Mouse (Mus musculus): ENCODE data around the gene Cyp4v3. TPM values are rescaled to one million over a fixed set of nuclear protein-coding genes. Genes with fewer than 3 reads are reported as not detected.

Gene Cyp4v3
- polyA plus RNA-seq, 1 experiment from 2014 or later, result 3.5 TPM

GRCm38 (mm10) chr8:45267611-45268391 lies 65.2 kb downstream of the Cyp4v3 start:
- no peaks in the 10 kb centered on the region for H3K36me3 ChIP-seq (ENCODE audit: control insufficient read depth, insufficient read depth, low read length)
- no peak overlapping the region for H3K9ac ChIP-seq (ENCODE audit: low read depth, low read length)
- H3K27ac ChIP-seq (replicated peaks; ENCODE audit: low read depth, low read length), result no peak overlapping the region
- H3K4me3 ChIP-seq (ENCODE audit: low read depth, low read length), result no peak overlapping the region
- WGBS, result 73% methylated on average over 4 of the region's 4 CpGs
- no peaks in the 10 kb centered on the region for H3K4me1 ChIP-seq (ENCODE audit: control insufficient read depth, insufficient read depth, low read length)
- H3K4me2 ChIP-seq (ENCODE audit: low read depth, low read length), result no peak overlapping the region
- DNase-seq (ENCODE audit: low spot score), result peak; percentile 24
- no peaks in the 10 kb centered on the region for H3K9me3 ChIP-seq (ENCODE audit: control insufficient read depth, low read length)
- no peaks in the 10 kb centered on the region for H3K27me3 ChIP-seq (replicated peaks; ENCODE audit: control insufficient read depth, insufficient read depth, low read length)
- ATAC-seq (ENCODE audit: low read depth), result no peak

- no peak overlapping the region for H3K4me2 ChIP-seq (ENCODE audit: low read depth, low read length)
- H3K4me3 ChIP-seq (ENCODE audit: low read depth, low read length), result no peak overlapping the region
- H3K9ac ChIP-seq (ENCODE audit: low read depth, low read length), result no peak overlapping the region
- no peaks in the 10 kb centered on the region for H3K4me1 ChIP-seq (ENCODE audit: control insufficient read depth, insufficient read depth, low read length)
- H3K27me3 ChIP-seq (replicated peaks; ENCODE audit: control insufficient read depth, insufficient read depth, low read length), result no peaks in the 10 kb centered on the region
- whole genome bisulfite sequencing, result 56% methylated on average over 8 of the region's 8 CpGs
- no peak overlapping the region for H3K27ac ChIP-seq (replicated peaks; ENCODE audit: low read depth, low read length)
- ATAC-seq (ENCODE audit: low read depth), result no peak
- no peaks in the 10 kb centered on the region for H3K9me3 ChIP-seq (ENCODE audit: control insufficient read depth, low read length)
- no peaks in the 10 kb centered on the region for H3K36me3 ChIP-seq (ENCODE audit: control insufficient read depth, insufficient read depth, low read length)
- no peak for DNase-seq (ENCODE audit: low spot score)
Observed at GRCm38 (mm10) chr8:45266993-45267392, 66.0 kb downstream of the Cyp4v3 start.

GRCm38 (mm10) chr8:45264918-45265317 lies 68.1 kb downstream of the Cyp4v3 start:
- H3K36me3 ChIP-seq (ENCODE audit: control insufficient read depth, insufficient read depth, low read length), result no peaks in the 10 kb centered on the region
- no peak for DNase-seq (ENCODE audit: low spot score)
- no peak overlapping the region for H3K4me3 ChIP-seq (ENCODE audit: low read depth, low read length)
- H3K4me1 ChIP-seq (ENCODE audit: control insufficient read depth, insufficient read depth, low read length), result no peaks in the 10 kb centered on the region
- no peak overlapping the region for H3K9ac ChIP-seq (ENCODE audit: low read depth, low read length)
- no peak overlapping the region for H3K4me2 ChIP-seq (ENCODE audit: low read depth, low read length)
- WGBS, result 84% methylated on average over 4 of the region's 4 CpGs
- H3K27me3 ChIP-seq (replicated peaks; ENCODE audit: control insufficient read depth, insufficient read depth, low read length), result no peaks in the 10 kb centered on the region
- H3K27ac ChIP-seq (replicated peaks; ENCODE audit: low read depth, low read length), result no peak overlapping the region
- no peaks in the 10 kb centered on the region for H3K9me3 ChIP-seq (ENCODE audit: control insufficient read depth, low read length)
- no peak for ATAC-seq (ENCODE audit: low read depth)

DNA sequence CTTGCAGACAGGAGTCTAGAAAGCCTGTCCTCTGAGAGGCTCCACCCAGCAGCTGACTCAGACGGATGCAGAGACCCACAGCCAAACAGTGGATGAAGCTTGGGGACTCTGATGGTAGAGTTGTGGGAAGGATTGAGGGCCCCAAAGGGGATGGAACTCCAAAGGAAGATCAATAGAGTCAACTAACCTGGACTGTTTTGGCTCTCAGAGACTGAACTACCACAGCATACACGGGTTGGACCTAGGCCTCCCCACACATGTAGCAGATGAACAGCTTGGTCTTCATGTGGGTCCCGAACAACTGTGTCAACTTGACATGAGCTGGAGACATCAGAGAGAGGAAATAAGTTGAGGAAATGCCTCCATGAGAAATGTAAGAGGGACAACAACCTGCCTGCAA lies 70.2 kb downstream of the Cyp4v3 start:
- ATAC-seq (ENCODE audit: low read depth) (no peak), DNase-seq (ENCODE audit: low spot score) (no peak)
- Histone ChIP-seq H3K4me3 (ENCODE audit: low read depth, low read length) (no peak overlapping the region), H3K27ac (replicated peaks; ENCODE audit: low read depth, low read length) (no peak overlapping the region), H3K9me3 (ENCODE audit: control insufficient read depth, low read length) (no peaks in the 10 kb centered on the region), H3K9ac (ENCODE audit: low read depth, low read length) (no peak overlapping the region), H3K4me1 (ENCODE audit: control insufficient read depth, insufficient read depth, low read length) (no peaks in the 10 kb centered on the region), H3K36me3 (ENCODE audit: control insufficient read depth, insufficient read depth, low read length) (no peaks in the 10 kb centered on the region), H3K27me3 (replicated peaks; ENCODE audit: control insufficient read depth, insufficient read depth, low read length) (no peaks in the 10 kb centered on the region), H3K4me2 (ENCODE audit: low read depth, low read length) (no peak overlapping the region)
- 84% methylated on average over 3 of the region's 3 CpGs for WGBS

DNA sequence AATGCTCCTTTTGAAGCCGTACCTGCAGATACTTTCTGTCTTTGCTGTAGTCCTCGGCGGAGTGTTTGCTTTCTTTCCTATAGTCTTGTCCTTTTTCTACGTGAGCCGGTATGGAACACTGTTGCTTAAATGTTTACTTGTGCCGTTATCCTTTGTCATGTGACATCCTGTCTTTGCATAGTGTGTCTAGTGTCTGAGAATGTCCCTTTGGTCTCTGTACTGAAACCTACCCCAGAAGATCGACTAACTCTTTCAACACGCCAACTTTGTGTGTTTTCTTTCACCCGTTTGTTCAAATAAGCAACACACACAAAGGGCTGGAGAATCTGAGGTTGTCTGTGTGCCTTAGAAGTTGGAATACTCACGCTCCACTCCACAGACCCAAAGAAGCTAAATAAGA lies 71.1 kb downstream of the Cyp4v3 start, which contains the start of gene F11:
Gene F11 (minus strand): TSS at position 112 of the 400 bp plus-strand sequence.
- Histone ChIP-seq H3K4me2 (ENCODE audit: low read depth, low read length) (no peak within 1 kb of the TSS), H3K9ac (ENCODE audit: low read depth, low read length) (no peak within 1 kb of the TSS), H3K27ac (replicated peaks; ENCODE audit: low read depth, low read length) (no peak within 1 kb of the TSS), H3K4me3 (ENCODE audit: low read depth, low read length) (no peak within 1 kb of the TSS), H3K9me3 (ENCODE audit: control insufficient read depth, low read length) (no peaks in the 10 kb centered on the region), H3K36me3 (ENCODE audit: control insufficient read depth, insufficient read depth, low read length) (no peaks in the 10 kb centered on the region), H3K27me3 (replicated peaks; ENCODE audit: control insufficient read depth, insufficient read depth, low read length) (no peaks in the 10 kb centered on the region), H3K4me1 (ENCODE audit: control insufficient read depth, insufficient read depth, low read length) (no peaks in the 10 kb centered on the region)
- WGBS, result 76% methylated on average over 10 of the region's 10 CpGs
- DNase-seq (ENCODE audit: low spot score) (no peak), ATAC-seq (ENCODE audit: low read depth) (no peak)

DNA sequence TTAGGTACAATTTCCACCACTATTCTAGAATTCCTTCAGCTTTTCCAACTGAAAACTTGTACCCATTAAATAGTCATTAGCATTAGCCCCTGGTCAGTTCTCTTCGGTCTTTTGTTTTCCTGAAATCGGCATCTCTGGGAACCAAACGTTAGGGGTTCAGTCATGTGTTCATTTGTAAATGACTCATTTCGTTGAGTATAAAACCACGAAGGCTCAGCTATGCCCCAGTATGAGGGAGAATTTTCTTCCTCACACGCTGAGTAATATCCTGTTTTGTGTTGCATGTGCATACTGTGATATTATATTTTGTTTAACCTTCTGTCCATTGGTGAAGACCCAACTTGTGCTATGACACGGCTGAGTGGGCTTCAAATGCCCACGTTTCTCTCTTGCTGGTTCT lies 74.6 kb downstream of the Cyp4v3 start:
- WGBS, result 75% methylated on average over 8 of the region's 8 CpGs
- Histone ChIP-seq H3K4me2 (ENCODE audit: low read depth, low read length) (no peak overlapping the region), H3K9me3 (ENCODE audit: control insufficient read depth, low read length) (no peaks in the 10 kb centered on the region), H3K9ac (ENCODE audit: low read depth, low read length) (no peak overlapping the region), H3K27ac (replicated peaks; ENCODE audit: low read depth, low read length) (no peak overlapping the region), H3K27me3 (replicated peaks; ENCODE audit: control insufficient read depth, insufficient read depth, low read length) (no peaks in the 10 kb centered on the region), H3K36me3 (ENCODE audit: control insufficient read depth, insufficient read depth, low read length) (no peaks in the 10 kb centered on the region), H3K4me3 (ENCODE audit: low read depth, low read length) (no peak overlapping the region), H3K4me1 (ENCODE audit: control insufficient read depth, insufficient read depth, low read length) (no peaks in the 10 kb centered on the region)
- DNase-seq (ENCODE audit: low spot score) (no peak), ATAC-seq (ENCODE audit: low read depth) (no peak)

GRCm38 (mm10) chr8:45255040-45255439 lies 78.0 kb downstream of the Cyp4v3 start:
- Histone ChIP-seq H3K9me3 (ENCODE audit: control insufficient read depth, low read length) (no peaks in the 10 kb centered on the region), H3K27ac (replicated peaks; ENCODE audit: low read depth, low read length) (no peak overlapping the region), H3K9ac (ENCODE audit: low read depth, low read length) (no peak overlapping the region), H3K4me2 (ENCODE audit: low read depth, low read length) (no peak overlapping the region), H3K4me1 (ENCODE audit: control insufficient read depth, insufficient read depth, low read length) (no peaks in the 10 kb centered on the region), H3K36me3 (ENCODE audit: control insufficient read depth, insufficient read depth, low read length) (no peaks in the 10 kb centered on the region), H3K4me3 (ENCODE audit: low read depth, low read length) (no peak overlapping the region), H3K27me3 (replicated peaks; ENCODE audit: control insufficient read depth, insufficient read depth, low read length) (no peaks in the 10 kb centered on the region)
- 83% methylated on average over 12 of the region's 12 CpGs for WGBS
- DNase-seq (ENCODE audit: low spot score), result no peak
- ATAC-seq (ENCODE audit: low read depth), result no peak

All from embryonic facial prominence, embryonic 14.5 days (tissue).